ENCODE assay signal across 28 mouse cellular contexts in genomic region chr5:52086766-52087429, GRCm38 (mm10).
A peak's percentile ranks its signal among the peaks of the same experiment; 100 is the strongest.
DNase-seq lines count a peak whose midpoint lies in the region; ATAC-seq and TF ChIP-seq lines count a peak whose summit lies in the region.
"Had no signal": no experiment of that assay in that cellular context is flagged by ENCODE, and none has a peak within 500 bp of the region (broad histone marks: within the 10 kb centered on the region; RNA-seq: fewer than 3 reads in every experiment).

No protein-coding gene starts in this region.

- ATAC-seq in heart, embryonic 11.5 days (replicated peaks; ENCODE audit: insufficient number of reproducible peaks, low FRiP score, low TSS enrichment) = peak; percentile 49; the same call in 1 of the 2 replicates
- peak; percentile 70; the same call in 1 of the 2 replicates for ATAC-seq in lung, embryonic 14.5 days (ENCODE audit: insufficient read depth)
- ATAC-seq in stomach, embryonic 16.5 days (ENCODE audit: insufficient read depth, low FRiP score) = peak; percentile 21; the same call in 1 of the 2 replicates
- ATAC-seq in stomach, postnatal 0 days (ENCODE audit: low FRiP score, low TSS enrichment) = no peak
- ATAC-seq: forebrain, embryonic 16.5 days; hindbrain, embryonic 16.5 days; intestine, embryonic 15.5 days; midbrain, embryonic 13.5 days; Patski had no signal

- H3K4me1 ChIP-seq in heart, embryonic 11.5 days (ENCODE audit: control insufficient read depth, insufficient read depth, low read length) = peaks cover 3% of the 10 kb centered on the region; the same call in 1 of the 2 replicates
- peaks cover 7% of the 10 kb centered on the region; the same call in 1 of the 2 replicates for H3K4me1 ChIP-seq in lung, embryonic 14.5 days (ENCODE audit: insufficient read depth)
- peaks cover 6% of the 10 kb centered on the region; the same call in 1 of the 2 replicates for H3K4me1 ChIP-seq in stomach, embryonic 16.5 days (ENCODE audit: control insufficient read depth, insufficient read depth, low read length)
- no peaks in the 10 kb centered on the region for H3K4me1 ChIP-seq in stomach, postnatal 0 days (replicated peaks; ENCODE audit: control insufficient read depth, insufficient read depth)
- H3K4me1 ChIP-seq: hindbrain, embryonic 10.5 days; midbrain, embryonic 13.5 days; neural tube, embryonic 13.5 days had no signal

- H3K36me3 ChIP-seq in heart, embryonic 11.5 days (ENCODE audit: control insufficient read depth, insufficient read depth, low read length) = no peaks in the 10 kb centered on the region
- no peaks in the 10 kb centered on the region for H3K36me3 ChIP-seq in lung, embryonic 14.5 days (ENCODE audit: insufficient read depth)
- no peaks in the 10 kb centered on the region for H3K36me3 ChIP-seq in stomach, embryonic 16.5 days (ENCODE audit: control insufficient read depth, insufficient read depth, low read length)
- H3K36me3 ChIP-seq in stomach, postnatal 0 days (ENCODE audit: control insufficient read depth, insufficient read depth, low read length) = no peaks in the 10 kb centered on the region
- H3K36me3 ChIP-seq: forebrain, embryonic 10.5 days; G1E; hindbrain, embryonic 10.5 days; intestine, embryonic 15.5 days; limb, embryonic 15.5 days; midbrain, embryonic 13.5 days; neural tube, embryonic 13.5 days had no signal

- intact Hi-C loops in heart, postnatal 14 days (cut with DNase I) = no loop called here

- no peak for TF ChIP-seq CTCF in lung, embryonic 14.5 days (IDR thresholded peaks at IDR 0.05; ENCODE audit: low read depth)
- no peak for TF ChIP-seq CTCF in stomach, postnatal 0 days (IDR thresholded peaks at IDR 0.05; ENCODE audit: low read depth)

- no peak for TF ChIP-seq EP300 in stomach, postnatal 0 days (optimal IDR thresholded peaks at IDR 0.05)

- no peaks in the 10 kb centered on the region for H3K27me3 ChIP-seq in heart, embryonic 11.5 days (ENCODE audit: control insufficient read depth, insufficient read depth, low read length)
- no peaks in the 10 kb centered on the region for H3K27me3 ChIP-seq in lung, embryonic 14.5 days (ENCODE audit: insufficient read depth, low read length)
- no peaks in the 10 kb centered on the region for H3K27me3 ChIP-seq in stomach, embryonic 16.5 days (ENCODE audit: control insufficient read depth, insufficient read depth, low read length)
- no peaks in the 10 kb centered on the region for H3K27me3 ChIP-seq in stomach, postnatal 0 days (ENCODE audit: control insufficient read depth, insufficient read depth, low read length)
- H3K27me3 ChIP-seq: CH12.LX; intestine, embryonic 15.5 days; limb, embryonic 15.5 days; midbrain, embryonic 13.5 days; neural tube, embryonic 13.5 days; Patski had no signal

- DNase-seq in heart, postnatal 14 days = no peak
- peak; percentile 50 for DNase-seq in lung, embryonic 14.5 days
- DNase-seq in lung, adult 18-20 months = no peak
- no peak for DNase-seq in stomach, postnatal 0 days (ENCODE audit: low spot score)
- no peak for DNase-seq in retina, embryonic 14.5 days (ENCODE audit: low spot score)
- DNase-seq: cerebellum, adult 11-12 months; cerebellum, postnatal 10 days; gastrocnemius, postnatal 10 days; heart, adult 2 months; kidney, adult 9 months; kidney, postnatal 14 days; left cerebral cortex, postnatal 4 days; lung, postnatal 10 days; right cerebral cortex, postnatal 14 days; thymus, postnatal 14 days had no signal

- no peak overlapping the region for H3K4me3 ChIP-seq in heart, embryonic 11.5 days (ENCODE audit: low read depth, low read length)
- H3K4me3 ChIP-seq in lung, embryonic 14.5 days (ENCODE audit: low read depth, low read length) = no peak overlapping the region
- no peak overlapping the region for H3K4me3 ChIP-seq in stomach, embryonic 16.5 days (replicated peaks; ENCODE audit: low read length)
- H3K4me3 ChIP-seq in stomach, postnatal 0 days (ENCODE audit: low read depth, low read length) = no peak overlapping the region
- H3K4me3 ChIP-seq: forebrain, embryonic 10.5 days; heart, adult 2 months; hindbrain, embryonic 10.5 days; intestine, embryonic 15.5 days; limb, embryonic 15.5 days; midbrain, embryonic 13.5 days; neural tube, embryonic 13.5 days had no signal

- no peak overlapping the region for H3K27ac ChIP-seq in heart, embryonic 11.5 days (ENCODE audit: low read depth, low read length)
- H3K27ac ChIP-seq in lung, embryonic 14.5 days (ENCODE audit: low read depth) = no peak overlapping the region
- H3K27ac ChIP-seq in stomach, embryonic 16.5 days (ENCODE audit: low read length) = no peak overlapping the region
- H3K27ac ChIP-seq in stomach, postnatal 0 days (replicated peaks) = no peak overlapping the region
- H3K27ac ChIP-seq: forebrain, embryonic 10.5 days; heart, adult 2 months; hindbrain, embryonic 10.5 days; intestine, embryonic 15.5 days; limb, embryonic 15.5 days; midbrain, embryonic 13.5 days; neural tube, embryonic 13.5 days had no signal

- H3K9me3 ChIP-seq in heart, embryonic 11.5 days (replicated peaks; ENCODE audit: control insufficient read depth, low read length) = no peaks in the 10 kb centered on the region
- no peaks in the 10 kb centered on the region for H3K9me3 ChIP-seq in lung, embryonic 14.5 days (ENCODE audit: low read depth, low read length)
- H3K9me3 ChIP-seq in stomach, embryonic 16.5 days (replicated peaks; ENCODE audit: control insufficient read depth, low read length) = no peaks in the 10 kb centered on the region
- H3K9me3 ChIP-seq in stomach, postnatal 0 days (ENCODE audit: control insufficient read depth, low read length) = no peaks in the 10 kb centered on the region
- H3K9me3 ChIP-seq: forebrain, embryonic 10.5 days; hindbrain, embryonic 10.5 days; intestine, embryonic 15.5 days; limb, embryonic 15.5 days; midbrain, embryonic 13.5 days; neural tube, embryonic 13.5 days had no signal

- no peak overlapping the region for H3K4me2 ChIP-seq in heart, embryonic 11.5 days
- H3K4me2 ChIP-seq in lung, embryonic 14.5 days = no peak overlapping the region
- no peak overlapping the region for H3K4me2 ChIP-seq in stomach, embryonic 16.5 days (ENCODE audit: low read depth, low read length)
- H3K4me2 ChIP-seq in stomach, postnatal 0 days (replicated peaks; ENCODE audit: low read depth) = no peak overlapping the region
- H3K4me2 ChIP-seq: intestine, embryonic 15.5 days; limb, embryonic 15.5 days; midbrain, embryonic 13.5 days; neural tube, embryonic 13.5 days had no signal

- no peak overlapping the region for H3K9ac ChIP-seq in heart, embryonic 11.5 days (ENCODE audit: low read depth, low read length)
- H3K9ac ChIP-seq in lung, embryonic 14.5 days = no peak overlapping the region
- no peak overlapping the region for H3K9ac ChIP-seq in stomach, embryonic 16.5 days (ENCODE audit: low read length)
- no peak overlapping the region for H3K9ac ChIP-seq in stomach, postnatal 0 days (ENCODE audit: low read length)
- H3K9ac ChIP-seq: intestine, embryonic 15.5 days; limb, embryonic 15.5 days; midbrain, embryonic 13.5 days; neural tube, embryonic 13.5 days had no signal

- WGBS in heart, embryonic 11.5 days (ENCODE audit: insufficient replicate concordance) = 39% methylated on average over 7 of the region's 7 CpGs
- WGBS in lung, embryonic 14.5 days = 34% methylated on average over 7 of the region's 7 CpGs
- WGBS in stomach, embryonic 16.5 days = 41% methylated on average over 7 of the region's 7 CpGs
- WGBS in stomach, postnatal 0 days = 53% methylated on average over 7 of the region's 7 CpGs
